In genomic region chrX:18163917-18164624, GRCm38 (mm10) we compare ENCODE assay signal across 8 mouse cellular contexts. TPM values are rescaled to one million over a fixed set of nuclear protein-coding genes. Genes with fewer than 3 reads are reported as not detected.
DNase-seq lines count a peak whose midpoint lies in the region; ATAC-seq and TF ChIP-seq lines count a peak whose summit lies in the region.

No protein-coding gene starts in this region.

- no peak for ATAC-seq in hindbrain, embryonic 16.5 days
- ATAC-seq in midbrain, embryonic 15.5 days (replicated peaks), result no peak

- H3K4me1 ChIP-seq in forebrain, embryonic 10.5 days, result peaks cover 6% of the 10 kb centered on the region; the same call in 1 of the 2 replicates
- no peaks in the 10 kb centered on the region for H3K4me1 ChIP-seq in hindbrain, embryonic 16.5 days (ENCODE audit: control insufficient read depth, insufficient read depth, low read depth, low read length)
- H3K4me1 ChIP-seq in midbrain, embryonic 15.5 days, result no peaks in the 10 kb centered on the region

- peak overlapping the region; percentile 64 for H3K4me2 ChIP-seq in hindbrain, embryonic 16.5 days (ENCODE audit: low read length)
- H3K4me2 ChIP-seq in midbrain, embryonic 15.5 days, result peak overlapping the region; percentile 66

- intact Hi-C loops in gastrocnemius, adult 2 months (cut with DNase I), result loop anchor here (5.0 kb wide), 2 partner anchors 73 to 93 kb away; no protein-coding TSS in a partner anchor
- intact Hi-C loops in gastrocnemius, postnatal 36 days (cut with DNase I), result loop anchor here (5.0 kb wide), 1 partner anchor 88 kb away; no protein-coding TSS in a partner anchor

- 4% methylated on average over 10 of the region's 10 CpGs for WGBS in forebrain, embryonic 10.5 days
- under 1% methylated on average over 10 of the region's 10 CpGs for WGBS in hindbrain, embryonic 16.5 days
- WGBS in midbrain, embryonic 15.5 days, result 2% methylated on average over 10 of the region's 10 CpGs

- no peaks in the 10 kb centered on the region for H3K27me3 ChIP-seq in forebrain, embryonic 10.5 days (ENCODE audit: poor library complexity, severe bottlenecking)
- H3K27me3 ChIP-seq in hindbrain, embryonic 16.5 days (replicated peaks; ENCODE audit: control insufficient read depth, insufficient read depth, low read length), result no peaks in the 10 kb centered on the region
- no peaks in the 10 kb centered on the region for H3K27me3 ChIP-seq in midbrain, embryonic 15.5 days (replicated peaks)

- peak overlapping the region; percentile 87 for H3K9ac ChIP-seq in hindbrain, embryonic 16.5 days (ENCODE audit: low read depth, low read length)
- H3K9ac ChIP-seq in midbrain, embryonic 15.5 days, result peak overlapping the region; percentile 80

- H3K27ac ChIP-seq in gastrocnemius, adult 2 months, result peak overlapping the region; percentile 100
- H3K27ac ChIP-seq in forebrain, embryonic 10.5 days, result peak overlapping the region; percentile 96
- H3K27ac ChIP-seq in hindbrain, embryonic 16.5 days (ENCODE audit: low read depth, low read length), result peak overlapping the region; percentile 96
- peak overlapping the region; percentile 96 for H3K27ac ChIP-seq in midbrain, embryonic 15.5 days

- peak overlapping the region; percentile 93 for H3K4me3 ChIP-seq in gastrocnemius, adult 2 months
- peak overlapping the region; percentile 79 for H3K4me3 ChIP-seq in forebrain, embryonic 10.5 days
- H3K4me3 ChIP-seq in hindbrain, embryonic 16.5 days (ENCODE audit: low read length), result peak overlapping the region; percentile 82
- H3K4me3 ChIP-seq in midbrain, embryonic 15.5 days, result peak overlapping the region; percentile 92

- peak; percentile 27 for DNase-seq in gastrocnemius, adult 2 months
- DNase-seq in gastrocnemius, postnatal 36 days, result no peak
- peak; percentile 67 for DNase-seq in adrenal gland, postnatal 14 days
- peak; percentile 16 for DNase-seq in forebrain, embryonic 10.5 days (ENCODE audit: extremely low spot score, low spot score)
- DNase-seq in liver, result peak; percentile 73
- DNase-seq in testis, postnatal 14 days (ENCODE audit: low spot score), result peak; percentile 6

- no peak for TF ChIP-seq CTCF in gastrocnemius, adult 2 months (IDR thresholded peaks at IDR 0.05)

- H3K9me3 ChIP-seq in forebrain, embryonic 10.5 days, result no peaks in the 10 kb centered on the region
- no peaks in the 10 kb centered on the region for H3K9me3 ChIP-seq in hindbrain, embryonic 16.5 days (ENCODE audit: control insufficient read depth, low read length)
- no peaks in the 10 kb centered on the region for H3K9me3 ChIP-seq in midbrain, embryonic 15.5 days

- H3K36me3 ChIP-seq in forebrain, embryonic 10.5 days (replicated peaks), result peaks cover 6% of the 10 kb centered on the region; the same call in 1 of the 2 replicates
- H3K36me3 ChIP-seq in hindbrain, embryonic 16.5 days (ENCODE audit: control insufficient read depth, insufficient read depth, low read length), result no peaks in the 10 kb centered on the region
- H3K36me3 ChIP-seq in midbrain, embryonic 15.5 days (replicated peaks), result no peaks in the 10 kb centered on the region

RNA-seq across cellular contexts. Expression of gene Kdm6a, which starts 1.7 kb away (rescaled TPM):
- 10 to 100 TPM; 22.6 to 35.8 TPM for total RNA-seq in gastrocnemius, adult 2 months (2021)
- 10 to 100 TPM; 14.4 to 33.5 TPM for total RNA-seq in gastrocnemius, postnatal 36 days (2021)
- total RNA-seq in adrenal gland, postnatal 14 days (2021), result 39.2 and 44.1 TPM in 2 replicates
- 27.0 and 29.0 TPM in 2 replicates for polyA plus RNA-seq in forebrain, embryonic 10.5 days (2016; fragmentation: Nextera tagmentation; extraction: Ambion mirVana)
- polyA plus RNA-seq in hindbrain, embryonic 16.5 days (2015; fragmentation: Nextera tagmentation; extraction: Ambion mirVana), result 14.7 and 17.1 TPM in 2 replicates
- 20.4 and 21.5 TPM in 2 replicates for polyA plus RNA-seq in midbrain, embryonic 15.5 days (2015; fragmentation: Nextera tagmentation; extraction: Ambion mirVana)

RNA-seq across cellular contexts. Expression of gene Dusp21, which starts 18.4 kb away (rescaled TPM):
- total RNA-seq in gastrocnemius, adult 2 months (2021), result not detected
- total RNA-seq in gastrocnemius, postnatal 36 days (2021), result not detected
- total RNA-seq in adrenal gland, postnatal 14 days (2021), result not detected in 2 replicates
- polyA plus RNA-seq in forebrain, embryonic 10.5 days (2016; fragmentation: Nextera tagmentation; extraction: Ambion mirVana), result not detected in 2 replicates
- not detected in 2 replicates for polyA plus RNA-seq in hindbrain, embryonic 16.5 days (2015; fragmentation: Nextera tagmentation; extraction: Ambion mirVana)
- not detected in 2 replicates for polyA plus RNA-seq in midbrain, embryonic 15.5 days (2015; fragmentation: Nextera tagmentation; extraction: Ambion mirVana)

Comparison
In these comparisons a context has a peak if more than half of its experiments do, and no peak if none do; other contexts are left out.
1. DNase-seq: peak in gastrocnemius, adult 2 months (single experiment), adrenal gland, postnatal 14 days (single experiment), forebrain, embryonic 10.5 days (single experiment), liver (single experiment) and testis, postnatal 14 days (single experiment); none in gastrocnemius, postnatal 36 days (0 of 2).
2. Peak in every context shown above with its lines, with median percentiles within 50 percentile points of each other: H3K27ac ChIP-seq and H3K4me3 ChIP-seq.